Mouse (Mus musculus) myocyte (in vitro differentiated cells): Measurements from ENCODE around the gene Tnfsf10.

ENCODE experiments used
- CEBPB ChIP-seq: IDR thresholded peaks from 2 replicates; pipeline ENCODE4 v1.6.1; 2011; ENCODE audit warnings: mild to moderate bottlenecking, moderate library complexity; ENCODE audit not compliant: poor library complexity, insufficient read depth, severe bottlenecking
- E2F4 ChIP-seq: IDR thresholded peaks from one replicate; pipeline ENCODE4 v1.6.1; 2011; ENCODE audit warnings: mild to moderate bottlenecking, control low read depth, moderate library complexity; ENCODE audit not compliant: insufficient read depth
- MAX ChIP-seq: IDR thresholded peaks from one replicate; pipeline ENCODE4 v1.6.1; 2011; ENCODE audit warnings: low read depth, mild to moderate bottlenecking, control low read depth
- MYOG ChIP-seq, 3 experiments: IDR thresholded peaks; one replicate each; pipeline ENCODE4 v1.6.1; 2011; ENCODE audit warnings: control low read depth in 2 of 3, low read depth in 2 of 3, mild to moderate bottlenecking in 2 of 3; ENCODE audit not compliant: insufficient read length in 2 of 3, control insufficient read depth in 1 of 3, insufficient read depth in 1 of 3
- POLR2A ChIP-seq: IDR thresholded peaks from one replicate; pipeline ENCODE4 v1.6.1; 2011; ENCODE audit warnings: low read depth, mild to moderate bottlenecking, control low read depth, moderate library complexity; ENCODE audit not compliant: insufficient read length
- POLR2AphosphoS2 ChIP-seq: IDR thresholded peaks from one replicate; pipeline ENCODE4 v1.6.1; 2011; ENCODE audit warnings: low read depth, control low read depth; ENCODE audit not compliant: insufficient read length
- TCF12 ChIP-seq: IDR thresholded peaks from one replicate; pipeline ENCODE4 v1.6.1; 2011; ENCODE audit warnings: mild to moderate bottlenecking, control low read depth; ENCODE audit not compliant: poor library complexity, insufficient read depth, severe bottlenecking
- USF1 ChIP-seq: IDR thresholded peaks from one replicate; pipeline ENCODE4 v1.6.1; 2011; ENCODE audit warnings: low read depth, mild to moderate bottlenecking, control low read depth, moderate library complexity

GRCm38 (mm10) chr3:27316559-27317287 is at the start of gene Tnfsf10:
- no peak for TF ChIP-seq POLR2A
- no peak for TF ChIP-seq CEBPB
- no peak for TF ChIP-seq TCF12
- no peak for TF ChIP-seq USF1
- TF ChIP-seq POLR2AphosphoS2, result no peak
- TF ChIP-seq MYOG (IDR thresholded peaks at IDR 0.05; ENCODE audit: control insufficient read depth in 1 of 3, insufficient read depth in 1 of 3, insufficient read length in 2 of 3, low read depth in 2 of 3), result no peak
- no peak for TF ChIP-seq E2F4
- TF ChIP-seq MAX, result no peak
